Mouse (Mus musculus) small intestine, adult 2 months (tissue): Measurements from ENCODE around the gene Myog. TPM values are rescaled to one million over a fixed set of nuclear protein-coding genes. Genes with fewer than 3 reads are reported as not detected.

Experiments used
- H3K27ac ChIP-seq: fragments of 200-500 bp; 2 replicates; pipeline ENCODE4 v1.5.1; 2012; ENCODE audit warnings: low read depth, low read length, control low read depth, inconsistent platforms; ENCODE audit not compliant: insufficient read depth
- H3K27me3 ChIP-seq: fragments of 200-500 bp; 2 replicates; pipeline ENCODE4 v1.6.1; 2012; ENCODE audit warnings: mild to moderate bottlenecking, moderate library complexity, low read length, inconsistent platforms; ENCODE audit not compliant: control insufficient read depth, insufficient read depth
- H3K36me3 ChIP-seq: fragments of 200-500 bp; 2 replicates; pipeline ENCODE4 v1.6.1; 2012; ENCODE audit warnings: mild to moderate bottlenecking, low read length, control low read depth, inconsistent platforms; ENCODE audit not compliant: control insufficient read depth, insufficient read depth
- H3K4me1 ChIP-seq: fragments of 200-500 bp; 2 replicates; pipeline ENCODE4 v1.6.1; 2012; ENCODE audit warnings: low read length, inconsistent platforms, mixed read lengths; ENCODE audit not compliant: control insufficient read depth, insufficient read depth, insufficient read length
- H3K4me3 ChIP-seq: fragments of 200-500 bp; 2 replicates; pipeline ENCODE4 v1.5.1; 2012; ENCODE audit warnings: low read depth, mild to moderate bottlenecking, control low read depth, inconsistent platforms, low read length, moderate library complexity
- CTCF ChIP-seq: fragments of 200-500 bp; IDR thresholded peaks from 2 replicates; pipeline ENCODE4 v1.5.1; 2012; ENCODE audit warnings: low read depth, mild to moderate bottlenecking, control low read depth, inconsistent platforms, low read length, moderate library complexity, mixed read lengths; ENCODE audit not compliant: insufficient replicate concordance, insufficient read length; ENCODE audit errors: extremely low read depth
- POLR2A ChIP-seq: fragments of 200-500 bp; IDR thresholded peaks from 2 replicates; pipeline ENCODE4 v1.6.1; 2012; ENCODE audit warnings: low read depth, mild to moderate bottlenecking, control low read depth, inconsistent platforms, low read length, moderate library complexity
- WGBS: fragments of 180-500 bp; shearing (Covaris S2); methylation state at CpG from one replicate; pipeline ENCODE4 v1.1.7; 2018; 5-methylcytosine and 5-hydroxymethylcytosine counted together
- polyA plus RNA-seq: library from polyadenylated mRNA; depleted of rRNA; stranded (reverse); fragments of >200 nt; gene quantifications from 2 replicates; pipeline ENCODE4 v1.2.3, GENCODE M21; 2012; rRNA removed

The Myog gene
- polyA plus RNA-seq, 1 experiment: not detected

DNA sequence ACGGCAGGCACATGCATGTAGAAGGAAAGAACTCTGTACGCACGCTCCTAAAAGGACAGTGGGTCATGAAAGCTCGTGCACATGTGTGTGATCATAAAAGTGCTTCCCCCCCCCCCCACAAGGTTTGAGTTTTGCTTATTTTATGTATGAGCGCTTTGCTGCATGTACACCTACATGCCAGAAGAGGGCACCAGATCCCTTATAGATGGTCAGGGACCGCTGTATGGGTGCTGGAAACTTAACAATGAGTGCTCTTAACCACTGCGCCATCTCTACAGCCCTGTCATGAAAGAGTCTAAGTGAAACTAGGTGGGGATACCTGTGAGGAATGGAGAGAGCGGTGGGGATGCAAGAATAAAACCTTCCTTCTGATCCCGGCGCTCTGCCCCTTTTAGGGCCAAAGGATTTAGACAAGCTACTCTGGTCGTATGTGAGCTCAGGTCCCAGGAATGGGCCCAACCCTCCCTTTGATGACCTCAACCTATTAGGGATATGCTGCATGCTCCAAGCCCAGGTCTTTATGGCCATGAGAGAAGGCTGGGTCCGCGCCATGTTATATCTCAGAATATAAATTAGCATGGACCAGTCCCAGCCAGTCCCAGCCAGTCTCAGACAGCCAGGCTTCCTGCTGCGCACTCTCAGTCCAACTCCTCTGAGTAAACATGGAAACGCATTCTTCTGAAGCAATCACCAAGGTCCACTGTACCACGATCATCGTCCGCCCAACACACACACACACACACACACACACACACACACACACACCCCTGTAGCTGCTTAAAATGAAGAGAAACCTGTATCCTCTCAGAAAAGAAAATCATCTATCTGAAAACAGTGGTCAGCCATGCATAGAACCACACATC, 50.2 kb downstream of the Myog start:
- 94% methylated on average over 18 of the region's 18 CpGs for WGBS
- Histone ChIP-seq H3K27me3 (no peaks in the 10 kb centered on the region), H3K4me1 (peaks cover 9% of the 10 kb centered on the region), H3K27ac (no peak overlapping the region), H3K4me3 (no peak overlapping the region), H3K36me3 (no peaks in the 10 kb centered on the region)
- TF ChIP-seq CTCF (peak; percentile 7; the same call in 1 of the 2 replicates), POLR2A (no peak)

- peaks cover 9% of the 10 kb centered on the region for H3K36me3 ChIP-seq
- H3K27ac ChIP-seq: no peak overlapping the region
- H3K4me3 ChIP-seq: no peak overlapping the region
- no peaks in the 10 kb centered on the region for H3K27me3 ChIP-seq
- WGBS: 78% methylated on average over 5 of the region's 5 CpGs
- H3K4me1 ChIP-seq: peaks cover 8% of the 10 kb centered on the region
- no peak for TF ChIP-seq CTCF
- no peak for TF ChIP-seq POLR2A
Observed at GRCm38 (mm10) chr1:134341641-134342277, 52.0 kb downstream of the Myog start.

Other genes starting within 250 kb of the Myog start
- 18.0 and 73.7 TPM in 2 replicates for gene Btg2, start 210.9 kb upstream of the Myog start, polyA plus RNA-seq
- gene Chit1, start 178.7 kb upstream of the Myog start, polyA plus RNA-seq: 1.6 TPM in 1 of 2 replicates, not detected in the other
- gene Chil1, start 107.8 kb upstream of the Myog start, polyA plus RNA-seq: 0.46 and 0.88 TPM in 2 replicates
- gene Mybph, start 96.5 kb upstream of the Myog start, polyA plus RNA-seq: 0.05 and 0.08 TPM in 2 replicates
- gene Adora1, start 54.6 kb upstream of the Myog start, polyA plus RNA-seq: 1.2 and 3.5 TPM in 2 replicates
- gene Ppfia4, start 42.9 kb downstream of the Myog start, polyA plus RNA-seq: 5.9 and 8.9 TPM in 2 replicates
- gene Tmem183a, start 72.0 kb downstream of the Myog start, polyA plus RNA-seq: 82.6 and 133 TPM in 2 replicates
- not detected in 2 replicates for gene 4933406M09Rik, start 96.0 kb downstream of the Myog start, polyA plus RNA-seq
- gene Cyb5r1, start 115.6 kb downstream of the Myog start, polyA plus RNA-seq: 11.8 and 17.8 TPM in 2 replicates
- 59.6 and 97.7 TPM in 2 replicates for gene Adipor1, start 125.4 kb downstream of the Myog start, polyA plus RNA-seq
- 1.2 and 2.3 TPM in 2 replicates for gene Klhl12, start 165.5 kb downstream of the Myog start, polyA plus RNA-seq
- gene Rabif, start 204.7 kb downstream of the Myog start, polyA plus RNA-seq: 5.8 and 8.5 TPM in 2 replicates